Mouse (Mus musculus) forebrain, embryonic 10.5 days (tissue): ENCODE data around the gene Brd2. TPM values are rescaled to one million over a fixed set of nuclear protein-coding genes. Genes with fewer than 3 reads are reported as not detected.
A peak's percentile ranks its signal among the peaks of the same experiment; 100 is the strongest.

Experiments used
- DNase-seq: peaks from one replicate; pipeline ENCODE4 v3.0.0-alpha.2; 2017; ENCODE audit warnings: low spot score; ENCODE audit errors: extremely low spot score
- H3K27ac ChIP-seq: fragments of 300-500 bp; sonication (generic); 2 replicates; pipeline ENCODE4 v1.5.1; 2016; ENCODE audit warnings: mild to moderate bottlenecking
- H3K27me3 ChIP-seq: fragments of 300-500 bp; sonication (generic); 2 replicates; pipeline ENCODE4 v1.6.1; 2016; ENCODE audit warnings: mild to moderate bottlenecking; ENCODE audit not compliant: poor library complexity, severe bottlenecking
- H3K36me3 ChIP-seq: fragments of 300-500 bp; sonication (generic); replicated peaks from 2 replicates; pipeline ENCODE4 v1.6.1; 2016; ENCODE audit warnings: mild to moderate bottlenecking, moderate library complexity
- H3K4me1 ChIP-seq: fragments of 300-500 bp; sonication (generic); 2 replicates; pipeline ENCODE4 v1.6.1; 2016
- H3K4me3 ChIP-seq: fragments of 300-500 bp; sonication (generic); 2 replicates; pipeline ENCODE4 v1.5.1; 2016; ENCODE audit warnings: mild to moderate bottlenecking, moderate library complexity
- H3K9me3 ChIP-seq: fragments of 300-500 bp; sonication (generic); 2 replicates; pipeline ENCODE4 v1.6.1; 2016; ENCODE audit warnings: mild to moderate bottlenecking, moderate library complexity
- WGBS: fragments of 180-500 bp; shearing (Covaris S2); methylation state at CpG from one replicate; pipeline ENCODE4 v1.1.7; 2016; 5-methylcytosine and 5-hydroxymethylcytosine counted together
- polyA plus RNA-seq: library from polyadenylated mRNA; unstranded; fragments of >200 nt; fragmentation: Nextera tagmentation; extraction: Ambion mirVana; gene quantifications from 2 replicates; pipeline ENCODE4 v1.2.1, GENCODE M21; 2016

Gene Brd2
- polyA plus RNA-seq, 1 experiment from 2014 or later, result 121 TPM

DNA sequence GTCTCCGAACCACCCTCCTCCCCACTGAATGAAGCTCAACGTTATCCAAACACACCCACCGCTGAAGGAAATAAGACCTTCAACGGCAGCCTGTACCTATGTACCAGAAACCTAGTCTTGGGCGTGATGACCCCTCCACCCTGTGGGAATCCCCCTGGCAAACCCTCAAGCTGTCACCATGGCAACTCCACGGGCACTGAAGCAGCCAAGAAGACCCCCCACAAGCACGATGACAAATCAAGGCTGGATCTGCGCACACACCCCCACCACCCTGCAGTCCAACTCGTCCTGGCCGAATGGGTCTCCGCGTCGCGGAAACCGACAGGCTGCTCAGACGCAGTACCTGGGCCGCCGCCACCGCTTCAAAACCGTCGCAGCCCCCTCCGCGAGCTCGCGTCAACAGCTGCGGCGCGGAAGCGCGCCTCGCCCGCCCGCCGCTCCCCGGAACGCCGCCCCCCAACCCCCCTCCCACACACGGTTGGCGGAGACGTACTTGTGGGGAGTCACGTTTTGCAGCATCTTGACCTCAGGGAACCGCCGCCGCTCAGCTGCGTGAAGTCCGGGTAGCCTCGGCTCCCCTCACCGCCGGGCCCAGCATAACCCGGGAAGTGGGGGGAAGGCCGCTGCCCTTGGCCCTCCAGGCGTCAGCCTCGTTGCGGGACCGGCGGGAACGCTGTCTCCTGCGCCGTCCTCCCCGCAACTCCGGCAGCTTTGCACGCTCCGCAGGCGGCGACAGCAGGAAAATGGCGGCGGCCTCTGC is 4.1 kb downstream of the Brd2 start:
- peaks cover 53% of the 10 kb centered on the region for H3K4me1 ChIP-seq
- H3K27me3 ChIP-seq, result no peaks in the 10 kb centered on the region
- peak overlapping the region; percentile 95 for H3K4me3 ChIP-seq
- peak overlapping the region; percentile 100 for H3K27ac ChIP-seq
- peaks cover 61% of the 10 kb centered on the region for H3K36me3 ChIP-seq
- peak; percentile 59 for DNase-seq
- WGBS, result under 1% methylated on average over 67 of the region's 67 CpGs
- no peaks in the 10 kb centered on the region for H3K9me3 ChIP-seq

GRCm38 (mm10) chr17:34117421-34118112 is 4.9 kb downstream of the Brd2 start:
- Histone ChIP-seq H3K27me3 (no peaks in the 10 kb centered on the region), H3K36me3 (peaks cover 68% of the 10 kb centered on the region), H3K4me1 (peaks cover 47% of the 10 kb centered on the region), H3K4me3 (peak overlapping the region; percentile 95), H3K9me3 (no peaks in the 10 kb centered on the region), H3K27ac (peak overlapping the region; percentile 100)
- 3% methylated on average over 5 of the region's 5 CpGs for WGBS
- no peak for DNase-seq

GRCm38 (mm10) chr17:34116736-34117370 is 5.6 kb downstream of the Brd2 start:
- H3K36me3 ChIP-seq, result peaks cover 75% of the 10 kb centered on the region
- 59% methylated on average over 7 of the region's 7 CpGs for WGBS
- no peaks in the 10 kb centered on the region for H3K27me3 ChIP-seq
- H3K4me1 ChIP-seq, result peaks cover 48% of the 10 kb centered on the region
- H3K4me3 ChIP-seq, result peak overlapping the region; percentile 95
- H3K9me3 ChIP-seq, result no peaks in the 10 kb centered on the region
- DNase-seq, result no peak
- H3K27ac ChIP-seq, result peak overlapping the region; percentile 12; the same call in 1 of the 2 replicates

GRCm38 (mm10) chr17:34114114-34114513 is 8.3 kb downstream of the Brd2 start:
- no peak overlapping the region for H3K4me3 ChIP-seq
- DNase-seq, result no peak
- H3K36me3 ChIP-seq, result peaks cover 100% of the 10 kb centered on the region

DNA sequence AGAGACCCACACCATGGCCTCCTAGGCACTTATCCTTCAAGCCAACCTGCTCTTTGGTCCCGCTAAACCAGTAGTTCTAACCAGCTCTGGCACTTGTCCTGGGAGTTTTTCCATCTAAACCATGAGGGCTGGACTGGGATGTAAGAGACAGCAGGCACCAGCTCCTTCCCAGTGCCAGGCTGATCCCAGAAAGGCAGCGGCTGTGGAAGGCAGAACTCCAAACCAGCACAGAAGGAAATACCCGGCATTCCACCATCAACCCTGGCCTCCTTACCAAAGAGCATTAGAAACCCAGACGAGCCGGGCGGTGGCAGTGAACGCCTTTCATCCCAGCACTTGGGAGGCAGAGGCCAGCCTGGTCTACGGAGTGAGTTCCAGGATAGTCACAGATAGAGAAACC is 12.1 kb downstream of the Brd2 start:
- WGBS, result 71% methylated on average over 8 of the region's 8 CpGs
- no peak for DNase-seq
- Histone ChIP-seq H3K36me3 (peaks cover 76% of the 10 kb centered on the region), H3K4me3 (no peak overlapping the region), H3K9me3 (no peaks in the 10 kb centered on the region), H3K27me3 (no peaks in the 10 kb centered on the region), H3K27ac (no peak overlapping the region), H3K4me1 (peaks cover 31% of the 10 kb centered on the region)

More at GRCm38 (mm10) chr17:34114114-34114513, 8.3 kb downstream of the Brd2 start:
- peaks cover 50% of the 10 kb centered on the region for H3K4me1 ChIP-seq
- H3K27me3 ChIP-seq, result no peaks in the 10 kb centered on the region
- no peak overlapping the region for H3K27ac ChIP-seq
- no peaks in the 10 kb centered on the region for H3K9me3 ChIP-seq
- 92% methylated on average over 7 of the region's 7 CpGs for WGBS

GRCm38 (mm10) chr17:34109806-34110195 is 12.6 kb downstream of the Brd2 start:
- Histone ChIP-seq H3K4me3 (no peak overlapping the region), H3K36me3 (peaks cover 71% of the 10 kb centered on the region), H3K27me3 (no peaks in the 10 kb centered on the region), H3K9me3 (no peaks in the 10 kb centered on the region), H3K27ac (no peak overlapping the region), H3K4me1 (peaks cover 26% of the 10 kb centered on the region)
- DNase-seq, result no peak
- 76% methylated on average over 3 of the region's 3 CpGs for WGBS

DNA sequence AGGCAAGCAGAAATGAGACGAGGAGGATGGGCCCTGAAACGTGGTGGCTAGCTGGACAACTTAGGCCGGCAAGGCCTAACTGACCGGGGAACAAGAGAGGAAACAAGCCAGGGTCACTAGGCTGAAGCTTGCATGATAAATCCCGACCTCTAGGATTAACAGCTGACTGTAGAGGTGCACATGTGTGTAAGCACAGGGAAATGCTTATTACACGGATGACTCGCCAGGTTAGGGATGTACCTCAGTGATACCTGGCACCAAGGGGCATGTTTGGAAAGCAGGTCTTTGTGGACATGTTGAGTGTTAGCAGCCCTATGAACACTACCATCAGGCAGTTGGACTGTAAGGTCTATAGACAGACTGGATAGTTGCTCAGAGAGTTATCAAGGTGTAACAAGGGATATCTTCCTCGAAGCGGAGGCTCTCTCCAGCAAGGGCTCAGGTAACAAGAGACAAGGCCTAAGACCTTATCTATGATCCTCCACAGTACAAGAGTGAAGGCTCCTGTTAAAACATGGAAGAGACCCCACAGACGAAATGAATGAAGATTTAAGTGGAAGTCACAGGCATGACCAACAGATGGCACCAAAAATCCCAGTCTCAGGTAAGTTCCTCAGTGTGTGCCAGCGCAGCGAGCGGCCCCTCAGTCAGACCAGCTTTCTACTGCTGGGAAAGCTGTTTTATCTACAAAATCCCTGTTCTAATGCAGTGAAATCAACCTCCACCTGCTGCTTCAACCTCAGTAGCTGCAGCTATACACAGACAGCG is 13.2 kb downstream of the Brd2 start:
- Histone ChIP-seq H3K4me1 (peaks cover 23% of the 10 kb centered on the region), H3K27me3 (no peaks in the 10 kb centered on the region), H3K4me3 (0 out of 2 replicates have a peak overlapping the region, but pooled peaks have one; percentile 3), H3K9me3 (no peaks in the 10 kb centered on the region), H3K36me3 (peaks cover 65% of the 10 kb centered on the region), H3K27ac (no peak overlapping the region)
- DNase-seq, result no peak
- 81% methylated on average over 14 of the region's 14 CpGs for WGBS

DNA sequence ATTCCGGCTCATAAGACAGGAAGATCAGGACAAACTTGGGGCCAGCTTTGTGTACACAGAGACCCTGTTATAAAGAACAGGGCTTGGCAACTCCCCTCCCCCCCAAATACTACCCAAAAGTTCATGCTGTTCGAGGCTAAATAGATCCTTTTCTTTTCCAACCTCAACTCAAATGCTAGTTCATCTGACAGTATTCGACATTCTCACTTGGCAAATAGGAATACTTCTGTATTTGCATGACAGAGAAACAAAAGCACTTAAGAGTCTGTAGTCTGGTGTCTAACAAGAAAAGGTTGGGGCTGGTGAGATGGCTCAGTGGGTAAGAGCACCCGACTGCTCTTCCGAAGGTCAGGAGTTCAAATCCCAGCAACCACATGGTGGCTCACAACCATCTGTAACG is 14.0 kb downstream of the Brd2 start:
- no peak for DNase-seq
- H3K27me3 ChIP-seq, result no peaks in the 10 kb centered on the region
- no peaks in the 10 kb centered on the region for H3K9me3 ChIP-seq
- peaks cover 23% of the 10 kb centered on the region for H3K4me1 ChIP-seq
- H3K4me3 ChIP-seq, result no peak overlapping the region
- WGBS, result 80% methylated on average over 6 of the region's 6 CpGs
- peaks cover 57% of the 10 kb centered on the region for H3K36me3 ChIP-seq
- H3K27ac ChIP-seq, result no peak overlapping the region

- H3K4me1 ChIP-seq, result peaks cover 21% of the 10 kb centered on the region
- DNase-seq, result no peak
- no peaks in the 10 kb centered on the region for H3K27me3 ChIP-seq
- WGBS, result 84% methylated on average over 7 of the region's 7 CpGs
- H3K36me3 ChIP-seq, result peaks cover 45% of the 10 kb centered on the region
- no peak overlapping the region for H3K4me3 ChIP-seq
- H3K9me3 ChIP-seq, result no peaks in the 10 kb centered on the region
- H3K27ac ChIP-seq, result no peak overlapping the region
These were observed 15.1 kb downstream of the Brd2 start for GRCm38 (mm10) chr17:34107109-34107867.

- no peak for DNase-seq
- no peaks in the 10 kb centered on the region for H3K27me3 ChIP-seq
- H3K9me3 ChIP-seq, result no peaks in the 10 kb centered on the region
- H3K4me3 ChIP-seq, result no peak overlapping the region
- H3K36me3 ChIP-seq, result peaks cover 38% of the 10 kb centered on the region
- H3K27ac ChIP-seq, result no peak overlapping the region
- WGBS, result 89% methylated on average over 7 of the region's 7 CpGs
- H3K4me1 ChIP-seq, result peaks cover 21% of the 10 kb centered on the region
These were observed 15.9 kb downstream of the Brd2 start for GRCm38 (mm10) chr17:34106555-34106954.

- no peak overlapping the region for H3K27ac ChIP-seq
- H3K27me3 ChIP-seq, result peaks cover 13% of the 10 kb centered on the region
- no peak overlapping the region for H3K4me3 ChIP-seq
- no peaks in the 10 kb centered on the region for H3K9me3 ChIP-seq
- DNase-seq, result no peak
- H3K36me3 ChIP-seq, result peaks cover 21% of the 10 kb centered on the region
- 89% methylated on average over 9 of the region's 9 CpGs for WGBS
- peaks cover 8% of the 10 kb centered on the region for H3K4me1 ChIP-seq
These were observed 17.6 kb downstream of the Brd2 start for GRCm38 (mm10) chr17:34104804-34105203.

DNA sequence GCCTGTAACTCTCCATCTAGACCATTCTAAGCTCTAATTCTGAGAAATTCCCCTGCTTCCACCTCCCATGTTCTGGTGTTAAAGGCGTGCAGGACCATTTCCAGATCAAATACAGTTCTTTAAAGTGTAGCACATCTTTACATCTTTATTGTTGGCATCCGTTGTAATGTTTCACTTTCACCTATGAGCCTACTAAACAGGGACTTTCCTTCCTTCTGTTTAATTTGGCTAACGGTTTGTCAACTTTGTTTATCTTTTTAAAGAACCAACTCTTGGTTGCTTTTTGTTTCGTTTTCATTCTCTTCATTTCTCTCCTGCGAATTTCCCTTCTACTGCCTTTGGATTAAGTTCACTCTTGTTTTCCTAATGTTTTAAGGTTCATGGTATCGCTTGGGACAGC is 19.6 kb downstream of the Brd2 start:
- H3K4me3 ChIP-seq, result no peak overlapping the region
- no peak overlapping the region for H3K27ac ChIP-seq
- no peak for DNase-seq
- WGBS, result 87% methylated on average over 6 of the region's 6 CpGs
- H3K36me3 ChIP-seq, result peaks cover 4% of the 10 kb centered on the region; the same call in 1 of the 2 replicates
- peaks cover 13% of the 10 kb centered on the region for H3K27me3 ChIP-seq
- H3K9me3 ChIP-seq, result no peaks in the 10 kb centered on the region
- H3K4me1 ChIP-seq, result peaks cover 8% of the 10 kb centered on the region
